19 mouse cellular contexts compared by ENCODE assay signal in the genomic region with DNA sequence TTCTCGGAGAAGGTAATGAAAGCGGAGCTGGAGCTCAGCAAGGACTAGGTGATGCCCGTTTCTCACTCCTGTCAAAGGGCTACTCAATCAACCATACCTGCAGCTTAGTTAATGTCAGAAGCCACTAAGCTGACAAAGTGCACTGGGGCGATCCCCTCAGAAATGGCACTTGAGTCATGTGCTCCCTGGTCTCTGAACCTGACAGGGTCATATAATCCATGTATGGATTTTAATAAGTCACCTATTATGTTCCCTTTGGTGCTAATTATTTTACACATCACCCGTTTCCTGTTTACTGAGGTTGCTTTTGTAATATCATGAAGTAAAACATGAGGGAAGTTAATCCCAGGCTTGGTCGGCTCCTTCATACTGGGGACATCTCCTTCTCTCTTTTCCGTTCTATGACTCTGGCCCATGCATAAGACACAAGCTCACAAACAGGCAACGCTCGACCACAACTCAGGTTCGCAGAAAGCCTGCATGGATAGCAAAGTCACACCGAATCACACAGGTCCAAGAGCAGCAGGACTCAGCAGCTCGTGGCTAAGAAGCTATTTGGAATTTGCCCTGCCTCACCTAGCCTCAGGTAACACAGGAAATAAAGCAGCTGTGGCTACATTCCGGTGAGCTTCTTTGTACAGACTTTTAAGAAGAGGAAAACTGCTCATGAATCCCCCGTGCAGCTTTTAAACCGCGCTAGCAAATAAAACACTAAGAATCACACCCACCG.
DNase-seq lines count a peak whose midpoint lies in the region; ATAC-seq and TF ChIP-seq lines count a peak whose summit lies in the region.
"Had no signal": no experiment of that assay in that cellular context is flagged by ENCODE, and none has a peak within 500 bp of the region (broad histone marks: within the 10 kb centered on the region; RNA-seq: fewer than 3 reads in every experiment).

No protein-coding gene starts in this region.

- no peak overlapping the region for H3K4me3 ChIP-seq in hindbrain, embryonic 13.5 days
- H3K4me3 ChIP-seq in hindbrain, embryonic 10.5 days = no peak overlapping the region
- no peak overlapping the region for H3K4me3 ChIP-seq in liver, embryonic 12.5 days
- H3K4me3 ChIP-seq in liver, embryonic 11.5 days (ENCODE audit: low read depth, low read length) = no peak overlapping the region
- H3K4me3 ChIP-seq in liver, embryonic 16.5 days (ENCODE audit: low read depth, low read length) = no peak overlapping the region
- no peak overlapping the region for H3K4me3 ChIP-seq in cerebellum, adult 2 months (replicated peaks; ENCODE audit: insufficient read depth, low read depth, low read length)
- H3K4me3 ChIP-seq: embryonic facial prominence, embryonic 10.5 days; left cerebral cortex, adult 2 months; megakaryocyte, embryonic 14.5 days; myocyte had no signal

- peaks cover 24% of the 10 kb centered on the region for H3K4me1 ChIP-seq in hindbrain, embryonic 13.5 days (replicated peaks)
- peaks cover 25% of the 10 kb centered on the region for H3K4me1 ChIP-seq in hindbrain, embryonic 10.5 days (replicated peaks)
- peaks cover 11% of the 10 kb centered on the region; the same call in 1 of the 2 replicates for H3K4me1 ChIP-seq in liver, embryonic 12.5 days
- 0 out of 2 replicates have a peak, but pooled peaks cover 7% of the 10 kb centered on the region for H3K4me1 ChIP-seq in liver, embryonic 11.5 days (replicated peaks; ENCODE audit: control insufficient read depth, insufficient read depth, low read length)
- no peaks in the 10 kb centered on the region; the same call in 1 of the 2 replicates for H3K4me1 ChIP-seq in liver, embryonic 16.5 days (ENCODE audit: control insufficient read depth, low read depth, low read length)
- no peaks in the 10 kb centered on the region for H3K4me1 ChIP-seq in cerebellum, adult 2 months (ENCODE audit: control insufficient read depth, insufficient read depth, low read length)
- H3K4me1 ChIP-seq: megakaryocyte, embryonic 14.5 days had no signal

- no peak for TF ChIP-seq POLR2A in cerebellum, adult 2 months (IDR thresholded peaks at IDR 0.05; ENCODE audit: borderline replicate concordance, insufficient read depth, low read length)

- no peak overlapping the region for H3K9ac ChIP-seq in hindbrain, embryonic 13.5 days
- H3K9ac ChIP-seq in liver, embryonic 12.5 days = no peak overlapping the region
- no peak overlapping the region for H3K9ac ChIP-seq in liver, embryonic 11.5 days (ENCODE audit: low read depth, low read length)
- no peak overlapping the region for H3K9ac ChIP-seq in liver, embryonic 16.5 days (ENCODE audit: low read depth, low read length)

- TF ChIP-seq CTCF in cerebellum, adult 2 months (IDR thresholded peaks at IDR 0.05; ENCODE audit: borderline replicate concordance, insufficient read depth, low read depth, low read length) = no peak

- H3K4me2 ChIP-seq in hindbrain, embryonic 13.5 days = no peak overlapping the region
- no peak overlapping the region for H3K4me2 ChIP-seq in liver, embryonic 12.5 days
- no peak overlapping the region for H3K4me2 ChIP-seq in liver, embryonic 11.5 days
- H3K4me2 ChIP-seq in liver, embryonic 16.5 days (ENCODE audit: low read depth, low read length) = peak overlapping the region; percentile 30; the same call in 1 of the 2 replicates

- H3K36me3 ChIP-seq in hindbrain, embryonic 13.5 days = no peaks in the 10 kb centered on the region
- H3K36me3 ChIP-seq in hindbrain, embryonic 10.5 days = peaks cover 20% of the 10 kb centered on the region; the same call in 1 of the 2 replicates
- no peaks in the 10 kb centered on the region for H3K36me3 ChIP-seq in liver, embryonic 12.5 days
- H3K36me3 ChIP-seq in liver, embryonic 11.5 days (ENCODE audit: control insufficient read depth, insufficient read depth, low read length) = no peaks in the 10 kb centered on the region; the same call in 1 of the 2 replicates
- H3K36me3 ChIP-seq in liver, embryonic 16.5 days (ENCODE audit: control insufficient read depth, insufficient read depth) = no peaks in the 10 kb centered on the region

- ATAC-seq in hindbrain, embryonic 13.5 days (ENCODE audit: low FRiP score) = no peak
- no peak for ATAC-seq in liver, embryonic 12.5 days
- no peak for ATAC-seq in liver, embryonic 11.5 days (replicated peaks; ENCODE audit: low FRiP score)
- ATAC-seq in liver, embryonic 16.5 days (ENCODE audit: low read depth) = peak; percentile 71
- ATAC-seq: hindbrain, postnatal 0 days had no signal

- WGBS in hindbrain, embryonic 13.5 days = 82% methylated on average over 17 of the region's 17 CpGs
- WGBS in hindbrain, embryonic 10.5 days = 92% methylated on average over 17 of the region's 17 CpGs
- WGBS in liver, embryonic 12.5 days (ENCODE audit: insufficient replicate concordance) = 70% methylated on average over 17 of the region's 17 CpGs
- 75% methylated on average over 17 of the region's 17 CpGs for WGBS in liver, embryonic 11.5 days
- WGBS in liver, embryonic 16.5 days (ENCODE audit: insufficient replicate concordance) = 56% methylated on average over 17 of the region's 17 CpGs
- WGBS in cerebellum, adult 2 months = 92% methylated on average over 17 of the region's 17 CpGs

- H3K27me3 ChIP-seq in hindbrain, embryonic 13.5 days = no peaks in the 10 kb centered on the region
- no peaks in the 10 kb centered on the region for H3K27me3 ChIP-seq in hindbrain, embryonic 10.5 days (ENCODE audit: insufficient read depth, poor library complexity, severe bottlenecking)
- H3K27me3 ChIP-seq in liver, embryonic 12.5 days (replicated peaks) = no peaks in the 10 kb centered on the region; the same call in 1 of the 2 replicates
- H3K27me3 ChIP-seq in liver, embryonic 11.5 days (replicated peaks; ENCODE audit: control insufficient read depth, insufficient read depth, low read length) = no peaks in the 10 kb centered on the region
- H3K27me3 ChIP-seq in liver, embryonic 16.5 days (ENCODE audit: control insufficient read depth, insufficient read depth, low read depth, low read length) = no peaks in the 10 kb centered on the region
- no peaks in the 10 kb centered on the region; the same call in 1 of the 2 replicates for H3K27me3 ChIP-seq in cerebellum, adult 2 months (ENCODE audit: control insufficient read depth, insufficient read depth, low read length)
- H3K27me3 ChIP-seq: megakaryocyte, embryonic 14.5 days had no signal

- H3K27ac ChIP-seq in hindbrain, embryonic 13.5 days = peak overlapping the region; percentile 50; the same call in 1 of the 2 replicates
- H3K27ac ChIP-seq in hindbrain, embryonic 10.5 days = no peak overlapping the region
- 0 out of 2 replicates have a peak overlapping the region, but pooled peaks have one; percentile 14 for H3K27ac ChIP-seq in liver, embryonic 12.5 days
- no peak overlapping the region for H3K27ac ChIP-seq in liver, embryonic 11.5 days (ENCODE audit: low read depth, low read length)
- H3K27ac ChIP-seq in liver, embryonic 16.5 days (ENCODE audit: low read length) = peak overlapping the region; percentile 57
- no peak overlapping the region for H3K27ac ChIP-seq in cerebellum, adult 2 months (ENCODE audit: insufficient read depth, low read length)
- H3K27ac ChIP-seq: embryonic facial prominence, embryonic 10.5 days; hindbrain, postnatal 0 days; left cerebral cortex, adult 2 months had no signal

- H3K9me3 ChIP-seq in hindbrain, embryonic 13.5 days = no peaks in the 10 kb centered on the region
- no peaks in the 10 kb centered on the region for H3K9me3 ChIP-seq in hindbrain, embryonic 10.5 days
- no peaks in the 10 kb centered on the region for H3K9me3 ChIP-seq in liver, embryonic 12.5 days (replicated peaks)
- no peaks in the 10 kb centered on the region for H3K9me3 ChIP-seq in liver, embryonic 11.5 days (ENCODE audit: control insufficient read depth, low read length)
- H3K9me3 ChIP-seq in liver, embryonic 16.5 days (replicated peaks; ENCODE audit: control insufficient read depth, low read length) = no peaks in the 10 kb centered on the region
- H3K9me3 ChIP-seq: embryonic facial prominence, embryonic 10.5 days had no signal

- DNase-seq in hindbrain, embryonic 10.5 days (ENCODE audit: low spot score) = no peak
- no peak for DNase-seq in liver, embryonic 11.5 days (ENCODE audit: low spot score)
- DNase-seq in yolk sac, embryonic 10.5 days (ENCODE audit: low spot score) = peak; percentile 72
- DNase-seq in cerebellum, adult 2 months = no peak
- no peak for DNase-seq in thymus, postnatal 36 days
- DNase-seq: cerebellum, adult 18-20 months; kidney, postnatal 10 days; left cerebral cortex, postnatal 4 days; lung, adult 2 months; midbrain, embryonic 14.5 days; right cerebral cortex, postnatal 14 days had no signal

Comparison
In these comparisons a context has a peak if more than half of its experiments do, and no peak if none do; other contexts are left out.
1. H3K27ac ChIP-seq: peak in hindbrain, embryonic 13.5 days (single experiment), liver, embryonic 12.5 days (single experiment) and liver, embryonic 16.5 days (single experiment); none in hindbrain, embryonic 10.5 days (single experiment), liver, embryonic 11.5 days (single experiment) and cerebellum, adult 2 months (single experiment).